Mouse (Mus musculus) brain, embryonic 14.5 days (tissue): ENCODE data around the gene Arih1.

Experiments used
- CTCF ChIP-seq: fragments of 200-500 bp; IDR thresholded peaks from 2 replicates; pipeline ENCODE4 v1.5.1; 2012; ENCODE audit warnings: inconsistent platforms, mild to moderate bottlenecking, moderate library complexity, borderline replicate concordance; ENCODE audit not compliant: insufficient read depth, insufficient read length; ENCODE audit errors: extremely low read depth
- POLR2A ChIP-seq: fragments of 200-500 bp; IDR thresholded peaks from 2 replicates; pipeline ENCODE4 v1.6.1; 2012; ENCODE audit warnings: mild to moderate bottlenecking, inconsistent platforms, borderline replicate concordance; ENCODE audit not compliant: poor library complexity, insufficient read depth, insufficient read length, severe bottlenecking; ENCODE audit errors: extremely low read depth

DNA sequence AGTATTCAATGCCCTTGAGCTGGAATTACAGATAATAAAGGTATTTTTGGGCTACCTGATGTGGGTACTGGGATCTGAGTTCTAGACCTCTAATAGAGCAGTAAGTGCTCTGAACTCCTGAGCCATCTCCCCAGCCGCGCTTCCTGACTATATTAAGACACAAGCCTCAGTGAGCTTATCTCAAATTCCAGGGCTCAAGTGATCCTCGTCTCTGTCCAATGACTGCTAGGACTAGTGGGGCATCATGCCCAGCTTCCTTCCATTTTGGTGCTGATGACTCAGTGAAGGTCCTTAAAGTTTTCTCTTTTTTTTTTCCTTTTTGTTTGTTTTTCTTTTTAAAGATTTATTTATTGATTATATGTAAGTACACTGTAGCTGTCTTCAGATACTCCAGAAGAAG, 28.7 kb upstream of the Arih1 start:
- TF ChIP-seq CTCF (no peak), POLR2A (no peak)
